Mouse (Mus musculus) embryonic facial prominence, embryonic 14.5 days (tissue): ENCODE data around the gene Pde4c. TPM values are rescaled to one million over a fixed set of nuclear protein-coding genes. Genes with fewer than 3 reads are reported as not detected.

ENCODE experiments used
- ATAC-seq: fragments of 200-750 bp; cut with Nextera tagmentation; 2 replicates; pipeline ENCODE4 v1.8.0; 2017; ENCODE audit warnings: low read depth, moderate number of reproducible peaks, moderate TSS enrichment
- DNase-seq: peaks from one replicate; pipeline ENCODE4 v3.0.0-alpha.2; 2015; ENCODE audit warnings: low spot score
- H3K27ac ChIP-seq: fragments of 300-500 bp; sonication (generic); replicated peaks from 2 replicates; pipeline ENCODE4 v1.5.1; 2014; ENCODE audit warnings: low read depth, mild to moderate bottlenecking, low read length, moderate library complexity
- H3K27me3 ChIP-seq: fragments of 300-500 bp; sonication (generic); replicated peaks from 2 replicates; pipeline ENCODE4 v1.6.1; 2014; ENCODE audit warnings: low read length; ENCODE audit not compliant: control insufficient read depth, insufficient read depth
- H3K36me3 ChIP-seq: fragments of 300-500 bp; sonication (generic); 2 replicates; pipeline ENCODE4 v1.6.1; 2014; ENCODE audit warnings: low read length, mixed read lengths; ENCODE audit not compliant: control insufficient read depth, insufficient read depth
- H3K4me1 ChIP-seq: fragments of 300-500 bp; sonication (generic); 2 replicates; pipeline ENCODE4 v1.6.1; 2014; ENCODE audit warnings: antibody characterized with exemption, low read length; ENCODE audit not compliant: control insufficient read depth, insufficient read depth
- H3K4me2 ChIP-seq: fragments of 300-500 bp; sonication (generic); 2 replicates; pipeline ENCODE4 v1.6.1; 2014; ENCODE audit warnings: low read depth, mild to moderate bottlenecking, low read length, moderate library complexity, mixed read lengths
- H3K4me3 ChIP-seq: fragments of 300-500 bp; sonication (generic); 2 replicates; pipeline ENCODE4 v1.5.1; 2014; ENCODE audit warnings: low read depth, mild to moderate bottlenecking, low read length
- H3K9ac ChIP-seq: fragments of 300-500 bp; sonication (generic); 2 replicates; pipeline ENCODE4 v1.6.1; 2014; ENCODE audit warnings: low read depth, mild to moderate bottlenecking, low read length, moderate library complexity, mixed read lengths
- H3K9me3 ChIP-seq: fragments of 300-500 bp; sonication (generic); 2 replicates; pipeline ENCODE4 v1.6.1; 2016; ENCODE audit warnings: low read length; ENCODE audit not compliant: control insufficient read depth
- WGBS: fragments of 180-500 bp; shearing (Covaris S2); extraction: QIAGEN DNeasy Blood & Tissue Kit; methylation state at CpG from one replicate; pipeline ENCODE4 v1.1.7; 2014; 5-methylcytosine and 5-hydroxymethylcytosine counted together
- polyA plus RNA-seq: library from polyadenylated mRNA; unstranded; fragments of >200 nt; fragmentation: Nextera tagmentation; extraction: Ambion mirVana; gene quantifications from 2 replicates; pipeline ENCODE4 v1.2.1, GENCODE M21; 2014

Gene Pde4c
- polyA plus RNA-seq, 1 experiment from 2014 or later, result 0.22 TPM

DNA sequence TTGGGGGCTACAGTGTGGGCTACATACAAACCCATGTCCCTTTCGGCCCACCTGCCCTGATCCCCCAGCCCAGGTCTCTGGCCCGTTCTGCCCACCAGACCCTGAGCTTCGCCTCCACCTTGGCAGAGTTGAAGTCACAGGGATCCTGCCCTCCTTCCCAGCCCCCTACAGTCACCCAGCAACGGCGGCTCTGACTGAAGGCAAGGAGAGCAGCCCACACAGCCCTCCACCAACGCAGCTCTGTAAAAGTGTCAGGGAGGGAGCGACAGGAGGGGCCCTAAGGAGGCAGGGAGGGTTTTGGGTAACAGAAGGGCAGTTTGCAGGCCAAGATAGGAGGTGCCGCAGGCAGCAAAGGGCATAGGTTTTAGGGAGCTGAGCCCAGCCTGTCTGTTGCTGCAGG lies 67.3 kb downstream of the Pde4c start:
- 68% methylated on average over 8 of the region's 8 CpGs for WGBS
- peaks cover 32% of the 10 kb centered on the region for H3K36me3 ChIP-seq

DNA sequence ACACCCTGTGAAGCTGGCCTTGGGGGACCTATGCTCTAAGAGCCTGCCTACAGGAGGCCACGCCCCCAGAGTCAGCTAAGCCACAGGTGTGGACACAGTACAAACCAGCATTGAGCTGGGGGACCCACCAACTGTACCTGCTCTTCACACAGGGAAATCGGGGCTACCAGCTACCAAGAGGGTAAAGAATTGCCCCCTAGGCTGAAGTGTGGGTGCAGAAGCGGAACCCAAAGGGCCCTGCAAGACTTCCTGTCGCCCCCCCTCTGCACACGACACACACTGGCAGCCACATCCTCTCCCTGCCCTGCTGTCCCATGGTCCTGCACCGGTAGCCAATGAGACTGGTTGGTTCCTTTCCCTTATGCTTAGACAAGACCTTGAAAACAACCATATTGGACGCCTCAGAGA lies 67.8 kb downstream of the Pde4c start:
- Histone ChIP-seq H3K9me3 (no peaks in the 10 kb centered on the region), H3K9ac (peak overlapping the region; percentile 90), H3K4me2 (peak overlapping the region; percentile 79), H3K36me3 (peaks cover 28% of the 10 kb centered on the region), H3K27ac (no peak overlapping the region), H3K27me3 (no peaks in the 10 kb centered on the region), H3K4me3 (peak overlapping the region; percentile 80), H3K4me1 (peaks cover 23% of the 10 kb centered on the region)
- ATAC-seq (no peak), DNase-seq (no peak)
- 69% methylated on average over 7 of the region's 7 CpGs for WGBS

More for the DNA sequence above, 67.3 kb downstream of the Pde4c start:
- peaks cover 23% of the 10 kb centered on the region for H3K4me1 ChIP-seq
- peak overlapping the region; percentile 80 for H3K4me3 ChIP-seq
- no peaks in the 10 kb centered on the region for H3K9me3 ChIP-seq
- no peaks in the 10 kb centered on the region for H3K27me3 ChIP-seq
- peak overlapping the region; percentile 90 for H3K9ac ChIP-seq
- DNase-seq (no peak), ATAC-seq (no peak)
- no peak overlapping the region; the same call in 1 of the 2 replicates for H3K27ac ChIP-seq
- peak overlapping the region; percentile 79 for H3K4me2 ChIP-seq

DNA sequence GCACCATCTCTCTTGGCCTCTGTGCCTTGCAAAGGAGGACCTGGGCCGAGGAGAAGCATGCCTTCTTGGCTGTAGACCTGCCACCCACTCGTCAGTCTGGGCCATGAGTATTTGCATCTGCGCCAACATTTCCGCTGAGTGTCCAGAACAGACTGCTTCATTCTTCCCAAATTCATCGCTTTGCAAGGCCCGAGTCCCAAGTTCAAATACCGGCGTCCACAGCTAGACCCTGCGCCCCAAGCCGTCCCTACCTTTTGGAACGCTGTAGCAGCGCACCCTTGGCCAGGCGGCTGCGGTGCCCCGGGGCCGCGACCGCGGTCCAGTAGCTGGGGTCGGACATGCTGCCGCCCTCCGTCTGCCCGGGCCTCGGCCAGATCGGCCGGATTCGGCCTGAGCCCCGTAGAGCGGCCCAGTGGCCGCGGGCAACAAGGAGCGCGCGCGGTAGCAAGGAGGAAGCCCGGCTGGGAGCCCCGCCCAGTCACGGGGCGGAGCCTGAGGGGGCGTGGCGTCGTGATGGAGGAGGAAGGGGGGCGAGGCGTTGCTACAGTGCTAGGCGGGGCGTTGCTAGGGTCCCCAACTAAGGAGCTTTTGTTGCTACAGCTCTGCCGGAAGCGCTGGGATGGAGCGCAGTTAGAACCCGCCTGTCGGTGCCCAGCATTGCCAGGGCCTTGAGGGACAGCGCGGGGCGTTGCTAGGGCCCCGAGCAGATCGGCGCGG lies 68.6 kb downstream of the Pde4c start:
- peak overlapping the region; percentile 79 for H3K4me2 ChIP-seq
- H3K9me3 ChIP-seq, result no peaks in the 10 kb centered on the region
- DNase-seq, result peak; percentile 98
- H3K36me3 ChIP-seq, result peaks cover 20% of the 10 kb centered on the region
- peak; percentile 87 for ATAC-seq
- peak overlapping the region; percentile 86 for H3K27ac ChIP-seq
- H3K9ac ChIP-seq, result peak overlapping the region; percentile 90
- H3K4me1 ChIP-seq, result peaks cover 23% of the 10 kb centered on the region
- WGBS, result 5% methylated on average over 47 of the region's 58 CpGs
- H3K4me3 ChIP-seq, result peak overlapping the region; percentile 80
- H3K27me3 ChIP-seq, result no peaks in the 10 kb centered on the region

DNA sequence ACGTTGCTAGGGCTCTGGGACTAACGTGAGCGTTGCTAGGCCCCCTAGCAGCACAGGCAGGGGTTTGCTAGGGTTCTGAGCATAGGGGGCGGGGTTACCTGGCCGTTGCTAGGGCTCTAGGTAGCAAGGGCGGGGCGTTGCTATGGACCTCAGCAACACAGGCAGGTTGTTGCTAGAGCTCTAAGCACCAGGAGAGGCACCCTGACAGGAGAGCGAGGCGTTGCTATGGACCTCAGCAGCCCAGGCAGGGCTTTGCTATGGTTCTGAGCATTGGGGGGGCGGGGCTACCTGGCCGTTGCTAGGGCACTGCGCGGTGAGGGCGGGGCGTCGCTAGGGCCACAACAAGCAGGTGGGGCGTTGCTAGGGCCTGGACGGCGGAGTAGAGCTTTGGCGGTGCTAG lies 69.2 kb downstream of the Pde4c start:
- Histone ChIP-seq H3K4me1 (peaks cover 23% of the 10 kb centered on the region), H3K27ac (peak overlapping the region; percentile 86), H3K9ac (peak overlapping the region; percentile 90), H3K9me3 (no peaks in the 10 kb centered on the region), H3K27me3 (peaks cover 1% of the 10 kb centered on the region; the same call in 1 of the 2 replicates), H3K4me3 (peak overlapping the region; percentile 80), H3K36me3 (peaks cover 14% of the 10 kb centered on the region; the same call in 1 of the 2 replicates), H3K4me2 (peak overlapping the region; percentile 79)
- ATAC-seq, result peak; percentile 59
- 0% methylated on average over 17 of the region's 20 CpGs for WGBS
- DNase-seq, result peak; percentile 93

DNA sequence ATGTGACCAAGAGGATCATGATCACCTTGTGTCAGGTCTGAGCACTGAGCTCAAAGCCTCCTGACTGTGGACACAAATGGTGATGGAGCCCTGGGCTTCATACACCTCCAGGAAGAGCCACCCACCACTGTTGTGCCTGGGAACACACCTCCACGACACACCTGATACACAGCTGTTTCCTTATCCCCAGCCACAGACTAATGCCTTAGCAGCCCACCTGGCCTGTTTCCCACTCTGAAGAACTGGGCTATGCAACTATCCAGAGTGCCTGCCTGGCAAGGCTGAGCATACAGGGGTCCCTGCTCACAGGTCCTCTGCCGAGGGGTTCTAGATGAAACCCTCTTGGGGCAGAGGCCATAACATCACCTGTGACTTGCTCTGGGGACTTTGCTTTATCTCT lies 70.7 kb downstream of the Pde4c start:
- no peak for ATAC-seq
- DNase-seq, result no peak
- H3K27me3 ChIP-seq, result peaks cover 17% of the 10 kb centered on the region
- no peak overlapping the region for H3K9ac ChIP-seq
- no peak overlapping the region for H3K4me2 ChIP-seq
- no peak overlapping the region for H3K4me3 ChIP-seq
- no peak overlapping the region for H3K27ac ChIP-seq
- no peaks in the 10 kb centered on the region for H3K9me3 ChIP-seq
- H3K36me3 ChIP-seq, result no peaks in the 10 kb centered on the region
- peaks cover 30% of the 10 kb centered on the region for H3K4me1 ChIP-seq
- WGBS, result 78% methylated on average over 2 of the region's 2 CpGs

DNA sequence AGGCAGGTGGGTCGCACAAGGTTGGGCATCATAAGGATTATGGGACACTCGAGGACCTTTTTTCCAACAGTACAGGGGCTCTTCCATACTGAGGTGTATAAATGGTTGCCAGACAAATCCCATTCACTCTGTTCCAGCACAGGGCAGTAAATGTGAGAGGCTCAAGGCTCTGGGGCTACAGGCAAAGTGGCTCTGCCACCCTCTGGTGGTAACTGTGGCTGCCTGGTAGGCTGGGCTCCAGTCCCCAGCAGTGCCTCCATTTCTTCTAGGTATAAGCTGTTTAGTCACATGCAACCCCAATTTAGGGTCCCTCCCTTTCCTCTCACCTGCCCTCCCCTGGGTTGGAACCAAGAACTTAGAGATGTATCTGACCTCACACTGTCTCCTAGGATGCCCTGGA lies 71.8 kb downstream of the Pde4c start:
- 95% methylated on average over 2 of the region's 2 CpGs for WGBS
- no peaks in the 10 kb centered on the region for H3K9me3 ChIP-seq
- no peak overlapping the region for H3K4me3 ChIP-seq

DNA sequence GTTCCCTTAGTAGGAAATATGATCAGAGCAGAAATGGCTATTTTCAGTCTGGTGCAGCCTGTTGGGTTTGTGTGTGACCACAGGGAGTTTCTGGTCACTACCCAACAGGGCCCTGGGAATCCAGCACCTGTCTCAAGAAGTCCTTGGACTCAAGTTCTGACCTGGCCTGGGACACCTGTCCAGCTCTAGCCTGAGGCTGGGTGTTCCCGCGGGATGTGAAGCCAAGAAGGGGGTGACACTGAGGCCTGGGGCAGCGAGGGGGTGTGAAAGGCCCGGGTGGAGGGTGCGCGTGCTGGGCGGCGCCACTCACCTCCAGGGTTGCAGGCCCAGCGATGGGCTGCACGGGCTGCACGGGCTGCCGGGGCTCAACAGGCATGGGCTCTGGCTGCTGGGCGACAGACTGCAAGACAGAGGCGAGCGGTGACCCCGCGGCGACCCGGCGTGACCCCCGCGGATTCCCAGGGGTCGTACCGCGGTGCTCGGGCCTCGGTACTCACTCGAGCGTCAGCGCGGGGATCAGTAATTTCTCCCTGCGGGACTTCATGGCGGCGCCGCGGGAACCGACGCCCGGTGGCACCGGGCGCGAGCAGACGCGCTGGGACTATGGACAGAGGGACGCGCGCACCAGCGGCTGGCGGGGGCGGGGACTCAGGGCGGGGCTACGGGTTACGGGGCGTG lies 73.0 kb downstream of the Pde4c start:
- no peak overlapping the region for H3K27ac ChIP-seq

More for the DNA sequence above, 71.8 kb downstream of the Pde4c start:
- Histone ChIP-seq H3K9ac (no peak overlapping the region), H3K4me2 (no peak overlapping the region), H3K27ac (no peak overlapping the region), H3K27me3 (peaks cover 28% of the 10 kb centered on the region), H3K36me3 (no peaks in the 10 kb centered on the region), H3K4me1 (peaks cover 29% of the 10 kb centered on the region)
- ATAC-seq (no peak), DNase-seq (no peak)

DNA sequence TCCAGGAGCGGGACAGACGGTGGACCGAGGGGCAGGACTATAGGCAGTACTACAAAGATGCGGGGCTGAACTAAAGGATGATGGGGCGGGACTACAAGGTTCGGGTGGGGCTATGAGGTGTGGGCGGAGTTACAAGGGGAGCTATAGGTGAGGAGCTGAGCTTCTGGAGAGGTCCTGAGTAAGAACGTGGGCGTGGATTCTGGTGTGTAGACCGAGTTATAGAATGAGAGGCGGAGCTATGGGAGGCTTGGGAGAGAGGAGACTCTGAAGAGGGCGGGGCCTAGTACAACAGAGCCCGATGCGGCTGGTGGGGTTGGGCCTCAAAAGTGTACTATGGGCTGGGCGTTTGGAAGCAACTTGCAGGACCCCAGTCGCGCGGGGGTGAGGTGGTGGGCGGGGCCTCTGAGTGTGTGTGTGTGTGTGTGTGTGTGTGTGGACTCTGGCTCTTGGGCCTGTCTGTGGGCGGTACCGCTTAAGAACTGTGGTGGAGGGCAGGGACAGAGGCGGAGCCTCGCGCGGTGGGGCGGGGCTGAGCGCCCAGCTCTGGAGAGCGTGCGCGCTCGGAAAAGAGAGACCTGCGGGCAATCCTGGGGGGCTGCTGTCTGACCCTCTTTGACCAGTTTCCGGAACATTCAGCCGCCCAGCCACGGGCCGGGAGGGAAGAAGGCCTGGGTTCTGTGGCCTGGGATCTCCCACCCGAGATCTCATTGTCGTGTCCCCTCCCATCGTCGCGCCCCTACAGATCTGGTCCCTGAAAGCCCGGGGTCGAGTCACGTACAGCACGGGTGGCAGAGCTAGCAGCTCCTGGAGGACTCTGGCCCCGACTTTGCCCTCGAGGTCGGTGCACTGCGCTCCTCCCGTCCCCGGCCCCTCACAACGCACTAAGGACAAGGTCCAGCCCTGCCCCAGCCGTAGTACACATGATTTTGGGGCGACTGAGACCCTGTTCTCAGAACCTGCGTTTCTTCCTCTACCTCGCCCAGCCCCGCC lies 73.9 kb downstream of the Pde4c start:
- DNase-seq, result peak; percentile 98
- under 1% methylated on average over 26 of the region's 57 CpGs for WGBS
- Histone ChIP-seq H3K27ac (no peak overlapping the region), H3K27me3 (peaks cover 30% of the 10 kb centered on the region), H3K9me3 (no peaks in the 10 kb centered on the region), H3K36me3 (no peaks in the 10 kb centered on the region), H3K4me3 (peak overlapping the region; percentile 59), H3K4me1 (peaks cover 13% of the 10 kb centered on the region), H3K9ac (peak overlapping the region; percentile 65), H3K4me2 (peak overlapping the region; percentile 80)
- peak; percentile 88 for ATAC-seq

More for the DNA sequence above, 73.0 kb downstream of the Pde4c start:
- under 1% methylated on average over 33 of the region's 54 CpGs for WGBS
- no peak for DNase-seq
- H3K36me3 ChIP-seq, result no peaks in the 10 kb centered on the region
- H3K4me2 ChIP-seq, result peak overlapping the region; percentile 80
- H3K27me3 ChIP-seq, result peaks cover 30% of the 10 kb centered on the region
- no peak for ATAC-seq
- peak overlapping the region; percentile 59 for H3K4me3 ChIP-seq
- H3K9me3 ChIP-seq, result no peaks in the 10 kb centered on the region
- peak overlapping the region; percentile 65 for H3K9ac ChIP-seq
- peaks cover 17% of the 10 kb centered on the region for H3K4me1 ChIP-seq
